Mouse (Mus musculus) limb, embryonic 13.5 days (tissue): ENCODE results near the gene Zscan10. TPM values are rescaled to one million over a fixed set of nuclear protein-coding genes. Genes with fewer than 3 reads are reported as not detected.
"Not testable (repeated sequence)": the region's sequence is repeated elsewhere in the genome, so short reads cannot be mapped to it uniquely, and the experiment has no call there.

Source experiments
- ATAC-seq: fragments of 200-750 bp; cut with Nextera tagmentation; 2 replicates; pipeline ENCODE4 v1.8.0; 2017; ENCODE audit warnings: low read depth, moderate number of reproducible peaks, moderate TSS enrichment; ENCODE audit not compliant: low FRiP score
- H3K27ac ChIP-seq: fragments of 300-500 bp; sonication (generic); 2 replicates; pipeline ENCODE4 v1.5.1; 2015; ENCODE audit warnings: inconsistent platforms, mild to moderate bottlenecking, moderate library complexity
- H3K27me3 ChIP-seq: fragments of 300-500 bp; sonication (generic); 2 replicates; pipeline ENCODE4 v1.6.1; 2015; ENCODE audit warnings: mild to moderate bottlenecking, inconsistent platforms
- H3K36me3 ChIP-seq: fragments of 300-500 bp; sonication (generic); 2 replicates; pipeline ENCODE4 v1.6.1; 2015; ENCODE audit warnings: inconsistent platforms, mild to moderate bottlenecking, moderate library complexity
- H3K4me1 ChIP-seq: fragments of 300-500 bp; sonication (generic); 2 replicates; pipeline ENCODE4 v1.6.1; 2015; ENCODE audit warnings: inconsistent platforms
- H3K4me2 ChIP-seq: fragments of 300-500 bp; sonication (generic); replicated peaks from 2 replicates; pipeline ENCODE4 v1.6.1; 2015; ENCODE audit warnings: inconsistent platforms, mild to moderate bottlenecking, moderate library complexity
- H3K4me3 ChIP-seq: fragments of 300-500 bp; sonication (generic); 2 replicates; pipeline ENCODE4 v1.5.1; 2015; ENCODE audit warnings: moderate library complexity, mild to moderate bottlenecking, inconsistent platforms
- H3K9ac ChIP-seq: fragments of 300-500 bp; sonication (generic); 2 replicates; pipeline ENCODE4 v1.6.1; 2015; ENCODE audit warnings: mild to moderate bottlenecking, inconsistent platforms
- H3K9me3 ChIP-seq: fragments of 300-500 bp; sonication (generic); 2 replicates; pipeline ENCODE4 v1.6.1; 2016; ENCODE audit warnings: inconsistent platforms
- WGBS: fragments of 180-500 bp; shearing (Covaris S2); methylation state at CpG from one replicate; pipeline ENCODE4 v1.1.7; 2015; 5-methylcytosine and 5-hydroxymethylcytosine counted together
- polyA plus RNA-seq: library from polyadenylated mRNA; unstranded; fragments of >200 nt; fragmentation: Nextera tagmentation; extraction: Ambion mirVana; gene quantifications from 2 replicates; pipeline ENCODE4 v1.2.1, GENCODE M21; 2015

The Zscan10 gene
- polyA plus RNA-seq, 1 experiment from 2014 or later = 0.57 TPM

DNA sequence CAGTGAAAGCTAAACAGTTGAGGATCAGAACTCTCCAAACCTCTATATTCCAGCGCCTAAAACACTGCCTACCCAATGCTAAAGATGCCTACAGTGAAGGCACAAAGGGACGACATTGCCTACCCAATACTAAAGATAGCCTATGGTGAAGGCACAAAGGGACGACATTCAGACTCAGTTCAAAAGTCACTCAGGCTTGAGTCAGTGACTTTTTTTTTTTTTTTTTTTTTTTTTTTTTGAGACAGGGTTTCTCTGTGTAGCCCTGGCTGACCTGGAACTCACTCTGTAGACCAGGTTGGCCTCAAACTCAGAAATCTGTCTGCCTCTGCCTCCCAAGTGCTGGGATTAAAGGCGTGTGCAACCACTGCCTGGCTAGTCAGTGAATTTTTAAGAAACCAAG, 5.5 kb upstream of the Zscan10 start:
- not testable (repeated sequence) for H3K36me3 ChIP-seq, ATAC-seq
- WGBS = 84% methylated on average over 4 of the region's 4 CpGs

DNA sequence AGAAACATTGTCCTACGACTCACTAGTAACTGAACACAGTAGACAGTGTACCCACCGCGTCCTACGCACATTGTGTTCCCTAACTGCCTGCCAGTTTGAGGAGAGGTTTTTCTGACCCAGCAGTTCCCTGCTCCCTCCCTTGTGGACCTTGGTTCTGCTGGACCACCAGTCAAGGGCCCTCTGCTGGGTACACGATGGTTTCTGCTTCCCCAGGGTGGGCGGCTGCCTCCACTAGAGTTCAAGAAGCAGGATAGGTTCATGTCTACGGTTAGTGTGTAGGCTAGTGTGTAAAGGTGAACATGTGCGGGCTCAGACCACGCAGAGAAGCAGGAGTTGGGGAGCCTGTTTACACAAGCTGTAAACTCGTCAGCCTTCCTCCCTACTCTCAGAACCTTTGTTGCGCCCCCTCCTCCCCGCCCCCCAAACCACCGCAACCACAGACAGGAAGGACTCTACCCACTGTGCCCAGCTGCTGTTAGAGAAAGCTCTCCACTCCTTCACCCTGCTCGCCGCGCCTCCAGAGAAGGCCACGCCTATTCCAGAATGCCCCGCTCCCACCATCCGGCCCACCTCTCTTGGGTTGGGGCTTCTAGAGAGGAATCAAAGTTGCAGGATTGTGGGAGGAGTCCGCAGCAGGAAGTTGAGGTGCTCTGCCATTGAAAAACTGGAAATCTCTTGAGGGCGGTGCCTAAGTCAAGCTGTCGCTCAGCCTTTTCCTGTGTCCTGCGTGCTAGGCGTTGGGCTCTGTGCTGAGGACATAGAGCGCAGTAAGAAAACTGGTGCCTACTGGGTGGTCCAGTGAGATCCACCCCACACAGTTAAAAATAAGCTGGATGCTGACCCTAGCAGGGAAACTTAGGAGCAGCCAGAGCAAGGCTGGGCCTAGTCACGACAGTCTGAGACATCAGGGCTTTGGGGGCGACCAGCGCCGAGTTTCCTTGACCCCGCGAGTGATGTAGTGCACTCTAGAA, 1.8 kb upstream of the Zscan10 start, which contains the start of gene Zfp13:
TSS of gene Zfp13 (minus strand) at position 906 of the 971 bp plus-strand sequence.
- ATAC-seq = peak; percentile 96

More for the DNA sequence above, 5.5 kb upstream of the Zscan10 start:
- H3K4me1 ChIP-seq, H3K4me3 ChIP-seq, H3K9me3 ChIP-seq, H3K27ac ChIP-seq, H3K4me2 ChIP-seq, H3K9ac ChIP-seq, H3K27me3 ChIP-seq: not testable (repeated sequence)

DNA sequence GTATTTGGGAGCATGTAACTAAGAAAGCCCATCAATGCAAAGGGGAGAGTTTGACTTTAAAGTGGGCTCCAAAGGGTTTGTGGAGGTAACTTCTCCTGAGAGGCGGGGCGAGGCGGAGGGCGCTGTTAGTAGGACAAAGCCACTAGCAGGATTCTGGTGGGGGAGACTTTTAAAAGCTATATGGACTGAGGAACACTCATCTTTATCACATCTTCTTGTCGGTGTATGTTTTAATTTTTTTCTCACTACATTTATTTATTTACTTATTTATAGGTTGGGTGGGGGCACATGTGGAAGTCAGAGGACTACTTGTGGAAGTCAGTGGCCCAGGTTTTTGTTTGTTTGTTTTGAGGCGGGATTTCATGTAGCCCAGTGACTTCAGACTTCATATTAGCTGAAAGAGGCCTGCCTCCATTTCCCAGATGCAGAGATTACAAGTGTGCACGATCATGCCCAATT, 1.0 kb upstream of the Zscan10 start:
- Histone ChIP-seq H3K9me3 (no peaks in the 10 kb centered on the region), H3K4me2 (peak overlapping the region; percentile 76), H3K27me3 (no peaks in the 10 kb centered on the region), H3K9ac (peak overlapping the region; percentile 70), H3K36me3 (no peaks in the 10 kb centered on the region), H3K4me1 (peaks cover 25% of the 10 kb centered on the region), H3K4me3 (peak overlapping the region; percentile 48), H3K27ac (peak overlapping the region; percentile 92)
- WGBS = 50% methylated on average over 7 of the region's 7 CpGs
- no peak for ATAC-seq

More for the DNA sequence above, 1.8 kb upstream of the Zscan10 start, which contains the start of gene Zfp13:
- Histone ChIP-seq H3K9ac (peak within 1 kb of the TSS; percentile 70), H3K4me1 (peaks cover 25% of the 10 kb centered on the region), H3K4me3 (peak within 1 kb of the TSS; percentile 48), H3K36me3 (no peaks in the 10 kb centered on the region), H3K9me3 (no peaks in the 10 kb centered on the region), H3K27ac (peak within 1 kb of the TSS; percentile 92), H3K27me3 (no peaks in the 10 kb centered on the region), H3K4me2 (peak within 1 kb of the TSS; percentile 76)
- WGBS = 9% methylated on average over 31 of the region's 31 CpGs

DNA sequence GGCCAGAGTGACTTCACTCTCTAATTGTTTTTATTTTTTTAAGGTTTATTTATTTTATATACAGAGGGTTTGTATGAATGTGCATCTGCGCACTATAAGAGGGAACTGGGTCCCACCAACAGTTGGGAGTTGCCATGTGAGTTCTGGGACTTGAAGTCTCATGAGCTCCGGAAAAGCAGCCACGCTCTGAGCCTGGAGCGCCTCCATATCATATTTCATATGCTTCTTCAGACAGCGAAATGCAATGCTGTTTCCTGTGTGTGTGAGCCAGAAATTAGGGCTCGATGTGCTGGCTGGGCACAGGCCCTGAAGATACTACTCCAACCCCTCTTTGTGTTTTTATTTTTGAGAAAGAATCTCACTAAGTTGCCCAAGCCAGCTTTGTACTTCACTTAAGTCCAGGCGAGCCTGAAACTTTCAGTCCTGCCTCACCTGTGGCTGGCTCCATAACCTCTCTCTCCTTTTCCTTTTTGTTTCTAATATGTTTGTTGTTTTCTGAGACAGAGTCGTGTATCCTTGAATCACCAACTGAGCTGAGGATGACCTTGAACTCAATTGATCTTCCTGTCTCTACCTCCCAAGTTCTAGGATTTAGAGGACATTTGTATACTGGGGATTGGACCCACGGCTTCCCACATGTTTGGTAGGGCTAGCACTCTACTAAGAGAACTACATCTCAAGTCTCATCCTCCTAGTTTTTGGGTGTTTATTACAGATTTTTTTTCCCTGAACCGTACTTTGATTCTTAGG, 1.4 kb downstream of the Zscan10 start:
- no peak overlapping the region for H3K9ac ChIP-seq
- no peaks in the 10 kb centered on the region for H3K9me3 ChIP-seq
- no peaks in the 10 kb centered on the region for H3K27me3 ChIP-seq
- peak overlapping the region; percentile 48; the same call in 1 of the 2 replicates for H3K27ac ChIP-seq
- no peak overlapping the region for H3K4me3 ChIP-seq
- H3K4me1 ChIP-seq = peaks cover 25% of the 10 kb centered on the region
- 0 out of 2 replicates have a peak overlapping the region, but pooled peaks have one; percentile 7 for H3K4me2 ChIP-seq
- H3K36me3 ChIP-seq = no peaks in the 10 kb centered on the region
- 45% methylated on average over 10 of the region's 10 CpGs for WGBS
- no peak for ATAC-seq

DNA sequence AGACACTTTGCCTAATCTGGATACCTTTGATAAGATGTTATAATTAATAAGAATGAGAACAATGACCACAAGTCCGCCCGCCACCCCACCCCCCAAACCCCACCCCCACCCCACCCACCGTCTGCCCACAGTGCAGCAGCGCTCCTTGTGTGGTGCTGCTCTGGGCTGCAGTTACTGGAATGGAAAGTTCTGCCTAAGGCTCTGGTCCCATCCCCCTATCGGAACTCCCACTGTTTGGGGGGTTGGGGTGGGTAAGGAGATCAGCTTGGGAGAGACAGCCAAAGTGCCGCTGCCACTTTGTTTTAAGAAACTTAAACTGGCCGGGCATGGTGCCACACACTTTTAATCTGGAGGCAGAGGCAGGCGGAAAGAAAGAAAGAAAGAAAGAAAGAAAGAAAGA, 2.4 kb downstream of the Zscan10 start:
- H3K36me3 ChIP-seq = no peaks in the 10 kb centered on the region
- H3K9ac ChIP-seq = no peak overlapping the region
- no peaks in the 10 kb centered on the region for H3K27me3 ChIP-seq
- H3K9me3 ChIP-seq = no peaks in the 10 kb centered on the region
- H3K4me2 ChIP-seq = no peak overlapping the region
- 46% methylated on average over 8 of the region's 8 CpGs for WGBS
- H3K4me1 ChIP-seq = peaks cover 25% of the 10 kb centered on the region
- no peak for ATAC-seq
- no peak overlapping the region for H3K27ac ChIP-seq
- no peak overlapping the region for H3K4me3 ChIP-seq

DNA sequence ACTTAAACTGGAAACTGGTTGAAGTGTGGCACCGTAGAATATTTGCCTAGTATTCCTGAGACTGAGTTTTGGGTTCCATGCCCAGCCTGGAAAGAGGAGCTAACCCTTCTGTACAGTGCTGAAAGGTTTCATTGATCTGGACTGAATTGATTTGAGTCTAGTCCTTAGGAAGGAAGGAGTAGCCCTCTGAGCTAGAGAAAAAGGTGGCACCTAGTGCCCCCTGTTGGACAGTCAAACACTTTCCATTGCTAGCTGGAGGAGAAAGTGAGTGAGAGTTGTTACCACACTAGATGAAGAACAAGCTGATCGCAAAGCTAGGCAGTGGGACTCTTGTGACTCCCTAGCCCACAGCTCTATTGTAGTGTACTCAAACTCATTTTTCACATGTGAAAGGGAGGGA, 2.9 kb downstream of the Zscan10 start:
- Histone ChIP-seq H3K27me3 (no peaks in the 10 kb centered on the region), H3K4me2 (no peak overlapping the region), H3K4me3 (no peak overlapping the region), H3K9me3 (no peaks in the 10 kb centered on the region), H3K36me3 (no peaks in the 10 kb centered on the region), H3K4me1 (peaks cover 23% of the 10 kb centered on the region), H3K9ac (no peak overlapping the region), H3K27ac (no peak overlapping the region)
- 67% methylated on average over 2 of the region's 2 CpGs for WGBS
- ATAC-seq = no peak

DNA sequence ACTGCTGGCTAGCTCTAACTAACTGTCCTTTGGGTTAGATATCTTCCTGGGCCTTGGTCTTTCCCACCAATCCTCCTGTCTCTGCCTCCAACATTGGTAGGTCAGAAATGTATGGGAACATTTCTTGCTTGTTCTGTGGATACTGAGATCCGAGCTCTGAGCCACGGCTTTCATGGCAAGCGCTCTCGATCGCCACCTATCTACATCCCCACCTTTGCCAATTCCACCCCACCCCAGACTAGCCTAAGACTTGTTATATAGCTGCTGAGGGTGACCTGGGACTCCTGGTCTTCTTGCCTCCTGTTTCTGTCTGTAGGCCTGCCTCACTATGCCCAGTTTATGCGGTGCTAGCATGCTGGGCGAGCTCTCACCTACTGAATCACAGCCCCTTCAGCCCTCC, 3.7 kb downstream of the Zscan10 start:
- H3K9ac ChIP-seq = no peak overlapping the region
- no peak overlapping the region for H3K4me2 ChIP-seq
- no peak overlapping the region for H3K4me3 ChIP-seq
- no peaks in the 10 kb centered on the region for H3K27me3 ChIP-seq
- H3K27ac ChIP-seq = no peak overlapping the region
- ATAC-seq = no peak
- 68% methylated on average over 7 of the region's 7 CpGs for WGBS
- no peaks in the 10 kb centered on the region for H3K36me3 ChIP-seq
- H3K9me3 ChIP-seq = no peaks in the 10 kb centered on the region
- peaks cover 21% of the 10 kb centered on the region for H3K4me1 ChIP-seq

DNA sequence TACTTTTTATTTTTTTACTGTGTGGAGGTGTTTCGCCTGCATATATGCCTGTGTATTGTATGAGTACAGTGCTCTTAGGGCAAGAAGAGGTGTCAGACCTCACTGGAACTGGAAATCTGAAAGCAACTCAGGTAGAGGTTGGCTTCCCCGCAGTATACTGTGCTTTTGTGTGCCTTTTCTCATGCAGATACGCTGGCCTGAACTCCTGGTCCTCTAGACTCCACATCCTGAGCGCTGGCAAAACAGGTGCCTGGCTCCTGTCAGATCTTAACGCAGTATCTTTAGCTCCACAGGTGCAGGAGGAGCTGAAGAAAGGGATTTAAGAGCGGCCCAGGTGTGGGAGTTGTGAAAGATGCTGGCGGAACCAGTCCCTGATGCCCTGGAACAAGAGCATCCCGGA, 4.6 kb downstream of the Zscan10 start:
- Histone ChIP-seq H3K27ac (no peak overlapping the region), H3K9me3 (no peaks in the 10 kb centered on the region), H3K9ac (no peak overlapping the region), H3K4me2 (no peak overlapping the region), H3K4me3 (no peak overlapping the region), H3K4me1 (peaks cover 17% of the 10 kb centered on the region), H3K36me3 (no peaks in the 10 kb centered on the region), H3K27me3 (no peaks in the 10 kb centered on the region)
- 85% methylated on average over 8 of the region's 8 CpGs for WGBS
- ATAC-seq = no peak

DNA sequence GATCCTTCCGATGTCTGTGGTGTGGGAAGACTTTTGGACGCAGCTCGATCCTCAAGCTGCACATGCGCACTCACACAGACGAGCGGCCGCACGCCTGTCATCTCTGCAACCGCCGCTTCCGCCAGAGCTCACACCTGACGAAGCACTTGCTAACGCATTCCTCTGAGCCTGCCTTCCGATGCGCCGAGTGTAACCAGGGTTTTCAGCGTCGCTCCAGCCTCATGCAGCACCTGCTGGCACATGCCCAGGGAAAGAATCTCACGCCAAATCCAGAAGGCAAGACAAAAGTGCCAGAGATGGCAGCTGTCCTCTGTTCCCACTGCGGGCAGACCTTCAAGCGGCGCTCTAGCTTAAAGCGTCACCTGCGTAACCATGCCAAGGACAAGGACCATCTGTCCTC, 9.0 kb downstream of the Zscan10 start:
- no peak for ATAC-seq
- H3K27me3 ChIP-seq = no peaks in the 10 kb centered on the region

DNA sequence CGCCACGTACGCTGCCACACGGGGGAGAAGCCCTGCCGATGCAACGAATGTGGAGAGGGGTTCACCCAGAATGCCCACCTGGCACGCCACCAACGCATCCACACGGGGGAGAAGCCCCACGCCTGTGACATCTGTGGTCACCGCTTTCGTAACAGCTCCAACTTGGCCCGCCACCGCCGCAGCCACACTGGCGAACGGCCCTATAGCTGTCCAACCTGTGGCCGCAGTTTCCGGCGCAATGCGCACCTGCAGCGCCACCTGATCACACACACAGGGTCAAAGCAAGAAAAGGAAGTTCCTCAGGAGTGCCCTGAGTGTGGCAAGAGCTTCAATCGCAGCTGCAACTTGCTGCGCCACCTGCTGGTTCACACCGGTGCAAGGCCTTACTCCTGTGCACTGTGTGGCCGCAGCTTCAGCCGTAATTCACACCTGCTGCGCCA, 9.7 kb downstream of the Zscan10 start:
- Histone ChIP-seq H3K4me1 (no peaks in the 10 kb centered on the region), H3K9me3 (no peaks in the 10 kb centered on the region), H3K27me3 (no peaks in the 10 kb centered on the region), H3K9ac (no peak overlapping the region), H3K4me3 (no peak overlapping the region), H3K27ac (no peak overlapping the region), H3K4me2 (no peak overlapping the region), H3K36me3 (no peaks in the 10 kb centered on the region)
- WGBS = 82% methylated on average over 28 of the region's 28 CpGs
- ATAC-seq = peak; percentile 57; the same call in 1 of the 2 replicates

More for the DNA sequence above, 9.0 kb downstream of the Zscan10 start:
- H3K4me2 ChIP-seq = no peak overlapping the region
- WGBS = 93% methylated on average over 24 of the region's 24 CpGs
- H3K9ac ChIP-seq = no peak overlapping the region; the same call in 1 of the 2 replicates
- no peaks in the 10 kb centered on the region for H3K4me1 ChIP-seq
- no peaks in the 10 kb centered on the region for H3K36me3 ChIP-seq
- H3K4me3 ChIP-seq = no peak overlapping the region
- no peaks in the 10 kb centered on the region for H3K9me3 ChIP-seq
- no peak overlapping the region for H3K27ac ChIP-seq

DNA sequence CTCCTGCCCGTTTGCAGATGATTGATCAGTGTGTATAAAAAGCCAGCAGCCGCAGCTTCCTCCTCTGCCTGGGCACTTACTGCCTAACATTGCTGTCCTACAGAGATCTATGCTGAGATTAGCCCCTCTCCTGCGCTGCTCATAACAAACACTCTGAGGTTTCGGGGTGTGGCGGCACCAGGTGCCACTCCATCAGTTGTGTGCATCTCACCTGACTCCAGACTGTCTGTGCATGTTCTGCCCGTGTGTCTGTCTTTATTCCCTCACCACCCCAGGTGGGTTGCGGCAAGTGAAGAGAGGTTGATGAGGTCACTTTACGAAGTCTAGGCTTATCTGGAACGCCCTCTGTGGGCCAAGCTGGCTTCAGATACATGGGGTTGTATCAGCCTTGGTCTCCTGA, 16.4 kb downstream of the Zscan10 start:
- ATAC-seq = no peak
- H3K27ac ChIP-seq = no peak overlapping the region
- H3K36me3 ChIP-seq = no peaks in the 10 kb centered on the region
- no peak overlapping the region for H3K9ac ChIP-seq
- no peaks in the 10 kb centered on the region for H3K4me1 ChIP-seq
- WGBS = 59% methylated on average over 9 of the region's 9 CpGs
- H3K27me3 ChIP-seq = peaks cover 21% of the 10 kb centered on the region
- H3K4me3 ChIP-seq = no peak overlapping the region
- H3K9me3 ChIP-seq = no peaks in the 10 kb centered on the region
- no peak overlapping the region for H3K4me2 ChIP-seq

DNA sequence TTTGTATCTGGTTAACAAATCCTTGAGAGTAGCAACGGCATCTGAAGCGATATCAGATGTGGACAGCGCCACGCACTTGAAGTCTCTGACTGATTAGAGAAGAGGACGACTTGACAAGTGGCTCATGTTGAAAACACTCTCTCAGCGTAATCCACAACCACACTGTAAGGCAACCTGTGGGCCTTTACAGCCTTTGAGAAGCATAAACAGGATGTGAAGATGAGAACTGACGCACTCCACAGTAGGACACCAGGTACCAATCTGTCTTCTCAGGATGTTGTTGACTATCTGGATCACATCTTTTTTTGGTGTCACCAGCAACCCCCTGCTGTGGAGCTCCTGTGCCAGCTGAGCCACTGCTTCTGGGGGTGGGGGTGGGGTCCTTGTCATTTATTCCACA, 19.7 kb downstream of the Zscan10 start:
- Histone ChIP-seq H3K36me3 (no peaks in the 10 kb centered on the region), H3K9ac (no peak overlapping the region), H3K4me2 (no peak overlapping the region), H3K27ac (no peak overlapping the region), H3K27me3 (peaks cover 24% of the 10 kb centered on the region), H3K4me1 (no peaks in the 10 kb centered on the region), H3K9me3 (no peaks in the 10 kb centered on the region), H3K4me3 (no peak overlapping the region)
- no peak for ATAC-seq
- WGBS = 79% methylated on average over 7 of the region's 7 CpGs
